Mouse (Mus musculus) intestine, postnatal 0 days (tissue): Measurements from ENCODE around the gene Tmem88. TPM values are rescaled to one million over a fixed set of nuclear protein-coding genes. Genes with fewer than 3 reads are reported as not detected.

Experiments
- ATAC-seq: fragments of 200-750 bp; cut with Nextera tagmentation; 2 replicates; pipeline ENCODE4 v1.8.0; 2017; ENCODE audit warnings: mild to moderate bottlenecking, moderate TSS enrichment, moderate library complexity
- H3K27ac ChIP-seq: fragments of 300-500 bp; sonication (generic); 2 replicates; pipeline ENCODE4 v1.5.1; 2014; ENCODE audit warnings: mild to moderate bottlenecking, low read depth, low read length, moderate library complexity
- H3K27me3 ChIP-seq: fragments of 300-500 bp; sonication (generic); replicated peaks from 2 replicates; pipeline ENCODE4 v1.6.1; 2014; ENCODE audit warnings: low read length, mixed read lengths; ENCODE audit not compliant: control insufficient read depth, insufficient read depth
- H3K36me3 ChIP-seq: fragments of 300-500 bp; sonication (generic); 2 replicates; pipeline ENCODE4 v1.6.1; 2014; ENCODE audit warnings: mild to moderate bottlenecking, moderate library complexity; ENCODE audit not compliant: control insufficient read depth, insufficient read depth
- H3K4me1 ChIP-seq: fragments of 300-500 bp; sonication (generic); replicated peaks from 2 replicates; pipeline ENCODE4 v1.6.1; 2014; ENCODE audit warnings: antibody characterized with exemption, low read length, mixed read lengths; ENCODE audit not compliant: control insufficient read depth, insufficient read depth
- H3K4me2 ChIP-seq: fragments of 300-500 bp; sonication (generic); replicated peaks from 2 replicates; pipeline ENCODE4 v1.6.1; 2014; ENCODE audit warnings: low read depth, mild to moderate bottlenecking, moderate library complexity
- H3K4me3 ChIP-seq: fragments of 300-500 bp; sonication (generic); 2 replicates; pipeline ENCODE4 v1.5.1; 2014; ENCODE audit warnings: low read depth, low read length
- H3K9ac ChIP-seq: fragments of 300-500 bp; sonication (generic); 2 replicates; pipeline ENCODE4 v1.6.1; 2014; ENCODE audit warnings: mild to moderate bottlenecking, low read depth, low read length
- H3K9me3 ChIP-seq: fragments of 300-500 bp; sonication (generic); 2 replicates; pipeline ENCODE4 v1.6.1; 2016; ENCODE audit warnings: mixed run types; ENCODE audit not compliant: control insufficient read depth
- CTCF ChIP-seq: sonication (generic); IDR thresholded peaks from 2 replicates; pipeline ENCODE4 v1.5.1; 2016; ENCODE audit warnings: low read depth, mild to moderate bottlenecking, control low read depth, antibody characterized with exemption, moderate library complexity
- WGBS: fragments of 180-500 bp; shearing (Covaris S2); extraction: QIAGEN DNeasy Blood & Tissue Kit; methylation state at CpG from one replicate; pipeline ENCODE4 v1.1.7; 2014; 5-methylcytosine and 5-hydroxymethylcytosine counted together
- polyA plus RNA-seq: library from polyadenylated mRNA; unstranded; fragments of >200 nt; fragmentation: Nextera tagmentation; extraction: Ambion mirVana; gene quantifications from 2 replicates; pipeline ENCODE4 v1.2.1, GENCODE M21; 2015

Gene Tmem88
- polyA plus RNA-seq, 1 experiment from 2014 or later: 24.9 TPM

- H3K9me3 ChIP-seq: no peaks in the 10 kb centered on the region
- H3K27ac ChIP-seq: no peak overlapping the region
- H3K4me2 ChIP-seq: no peak overlapping the region
- ATAC-seq: no peak
- H3K36me3 ChIP-seq: peaks cover 53% of the 10 kb centered on the region
- H3K27me3 ChIP-seq: no peaks in the 10 kb centered on the region
- H3K4me1 ChIP-seq: no peaks in the 10 kb centered on the region
- H3K9ac ChIP-seq: no peak overlapping the region
- TF ChIP-seq CTCF: no peak
- H3K4me3 ChIP-seq: no peak overlapping the region
- WGBS: 85% methylated on average over 16 of the region's 16 CpGs
Measured at GRCm38 (mm10) chr11:69406867-69407723, 9.1 kb upstream of the Tmem88 start.

GRCm38 (mm10) chr11:69406282-69406681 lies 8.2 kb upstream of the Tmem88 start:
- Histone ChIP-seq H3K9ac (no peak overlapping the region), H3K4me1 (no peaks in the 10 kb centered on the region), H3K4me2 (no peak overlapping the region), H3K27ac (no peak overlapping the region; the same call in 1 of the 2 replicates), H3K9me3 (no peaks in the 10 kb centered on the region), H3K27me3 (no peaks in the 10 kb centered on the region), H3K4me3 (no peak overlapping the region), H3K36me3 (peaks cover 61% of the 10 kb centered on the region)
- WGBS: 85% methylated on average over 19 of the region's 19 CpGs
- TF ChIP-seq CTCF: no peak
- ATAC-seq: no peak

- peaks cover 67% of the 10 kb centered on the region for H3K36me3 ChIP-seq
Measured at GRCm38 (mm10) chr11:69405397-69406200, 7.6 kb upstream of the Tmem88 start.

GRCm38 (mm10) chr11:69404595-69405396 lies 6.8 kb upstream of the Tmem88 start:
- Histone ChIP-seq H3K36me3 (peaks cover 75% of the 10 kb centered on the region), H3K9me3 (no peaks in the 10 kb centered on the region), H3K27me3 (no peaks in the 10 kb centered on the region), H3K4me3 (no peak overlapping the region), H3K4me1 (no peaks in the 10 kb centered on the region), H3K4me2 (no peak overlapping the region), H3K9ac (no peak overlapping the region), H3K27ac (no peak overlapping the region)
- 93% methylated on average over 24 of the region's 24 CpGs for WGBS
- no peak for ATAC-seq
- no peak for TF ChIP-seq CTCF

More at GRCm38 (mm10) chr11:69405397-69406200, 7.6 kb upstream of the Tmem88 start:
- Histone ChIP-seq H3K9ac (no peak overlapping the region), H3K4me2 (no peak overlapping the region), H3K27ac (no peak overlapping the region), H3K4me1 (no peaks in the 10 kb centered on the region), H3K9me3 (no peaks in the 10 kb centered on the region), H3K4me3 (no peak overlapping the region), H3K27me3 (no peaks in the 10 kb centered on the region)
- 87% methylated on average over 24 of the region's 24 CpGs for WGBS
- no peak for TF ChIP-seq CTCF
- ATAC-seq: no peak

- no peak for ATAC-seq
- H3K4me2 ChIP-seq: no peak overlapping the region
- no peak overlapping the region for H3K27ac ChIP-seq
- no peak for TF ChIP-seq CTCF
- no peak overlapping the region for H3K4me3 ChIP-seq
- no peak overlapping the region for H3K9ac ChIP-seq
- no peaks in the 10 kb centered on the region for H3K27me3 ChIP-seq
- no peaks in the 10 kb centered on the region for H3K9me3 ChIP-seq
- 88% methylated on average over 38 of the region's 38 CpGs for WGBS
- peaks cover 81% of the 10 kb centered on the region for H3K36me3 ChIP-seq
- H3K4me1 ChIP-seq: no peaks in the 10 kb centered on the region
Measured at GRCm38 (mm10) chr11:69403691-69404594, 5.9 kb upstream of the Tmem88 start.
